Mouse (Mus musculus) cerebellum, adult 18-20 months (tissue): ENCODE results near the gene Cd2ap.

ENCODE experiments used
- DNase-seq, 2 experiments: peaks; one replicate each; pipeline ENCODE4 v3.0.0; 2021

The Cd2ap gene

GRCm38 (mm10) chr17:42857506-42857905 is 19.0 kb downstream of the Cd2ap start:
- no peak for DNase-seq

DNA sequence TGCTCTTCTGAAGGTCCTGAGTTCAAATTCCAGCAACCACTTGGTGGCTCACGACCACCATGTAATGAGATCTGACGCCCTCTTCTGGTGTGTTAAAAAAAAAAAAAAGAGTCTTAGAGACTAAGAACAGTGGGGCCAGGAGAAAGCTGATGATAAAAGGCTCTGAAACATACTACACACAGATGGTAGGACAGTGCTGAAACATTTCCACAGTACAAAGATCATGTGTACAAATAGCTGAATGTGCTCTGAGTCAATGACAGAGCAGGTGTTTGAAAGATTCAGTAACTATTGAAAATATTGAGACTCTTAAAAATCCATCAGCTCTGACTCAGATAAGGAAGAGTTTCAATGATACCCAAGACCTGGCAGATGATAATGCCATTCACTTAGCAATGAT is 29.4 kb downstream of the Cd2ap start:
- DNase-seq, result no peak

GRCm38 (mm10) chr17:42837193-42837592 is 39.3 kb downstream of the Cd2ap start:
- DNase-seq, result no peak

DNA sequence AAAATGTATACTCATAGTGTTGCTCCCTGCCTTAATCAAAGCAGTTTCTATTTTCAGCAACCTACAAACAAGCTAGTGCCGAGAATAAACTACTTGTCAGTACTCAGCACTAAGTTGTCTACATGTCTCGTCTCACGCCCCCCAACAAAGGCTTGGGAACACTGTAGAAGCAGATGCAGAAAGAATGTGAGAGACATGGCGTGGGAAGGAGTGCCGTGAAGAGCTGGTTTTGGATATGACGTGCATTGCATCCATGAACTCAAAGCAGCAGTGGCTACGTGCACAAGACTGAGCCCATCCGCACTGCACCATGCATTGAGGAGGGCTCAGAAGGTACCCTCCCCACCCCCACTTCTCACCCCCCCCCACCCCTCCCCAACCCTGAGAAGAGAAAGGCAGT is 53.7 kb downstream of the Cd2ap start:
- no peak for DNase-seq

GRCm38 (mm10) chr17:42815374-42815773 is 61.1 kb downstream of the Cd2ap start:
- DNase-seq, result no peak

- DNase-seq, result no peak
These were observed 84.0 kb downstream of the Cd2ap start for GRCm38 (mm10) chr17:42792412-42792975.

DNA sequence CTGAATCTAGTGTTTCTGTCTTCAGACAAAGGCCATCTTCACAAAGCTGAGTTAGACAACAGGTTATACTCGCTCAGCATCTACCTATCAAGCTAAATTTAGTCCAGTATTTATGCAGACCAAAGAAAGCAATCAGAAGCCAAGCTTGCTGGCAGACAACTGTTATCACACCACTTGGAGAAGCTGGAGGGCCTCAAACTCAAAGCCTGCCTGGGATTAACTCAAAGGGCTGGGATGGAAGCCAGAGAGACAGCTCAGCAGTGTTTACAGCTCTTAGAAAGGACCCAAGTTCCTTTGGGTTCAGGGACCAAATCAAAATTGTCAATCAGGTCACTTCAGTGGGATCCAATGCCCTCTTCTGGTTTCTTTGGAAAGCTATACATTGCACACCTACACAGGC is 85.7 kb downstream of the Cd2ap start:
- no peak for DNase-seq

GRCm38 (mm10) chr17:42789723-42790122 is 86.7 kb downstream of the Cd2ap start:
- DNase-seq, result no peak

GRCm38 (mm10) chr17:42788686-42789453 is 87.6 kb downstream of the Cd2ap start:
- no peak for DNase-seq

DNA sequence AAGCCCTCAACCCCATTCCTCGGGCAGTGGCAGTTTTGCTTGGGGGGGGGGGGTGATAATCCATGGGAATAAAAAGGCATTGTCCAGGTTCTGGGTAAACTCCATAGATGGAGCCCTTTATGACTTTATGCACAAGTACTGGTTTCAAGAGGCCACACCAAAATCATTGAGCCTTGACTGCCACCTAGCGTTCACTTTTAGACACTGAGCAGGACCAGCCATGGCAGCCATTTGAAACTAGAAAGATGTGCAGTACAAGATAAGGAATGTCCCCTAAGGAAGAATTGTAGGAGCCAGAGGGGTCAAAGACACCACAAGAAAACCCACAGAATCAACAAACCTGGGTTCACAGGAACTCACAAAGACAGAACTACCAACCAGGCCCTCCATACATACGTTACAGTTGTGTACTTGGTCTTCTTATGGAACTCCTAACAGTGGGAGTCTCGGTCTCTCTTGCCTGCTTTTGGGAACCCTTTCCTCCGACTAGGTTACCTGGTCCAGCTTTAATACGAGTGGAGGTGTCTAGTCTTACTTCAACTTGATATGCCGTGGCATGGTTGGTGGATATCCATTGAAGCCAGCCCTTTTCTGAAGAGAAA is 94.2 kb downstream of the Cd2ap start:
- peak; percentile 62 to 68 for DNase-seq

DNA sequence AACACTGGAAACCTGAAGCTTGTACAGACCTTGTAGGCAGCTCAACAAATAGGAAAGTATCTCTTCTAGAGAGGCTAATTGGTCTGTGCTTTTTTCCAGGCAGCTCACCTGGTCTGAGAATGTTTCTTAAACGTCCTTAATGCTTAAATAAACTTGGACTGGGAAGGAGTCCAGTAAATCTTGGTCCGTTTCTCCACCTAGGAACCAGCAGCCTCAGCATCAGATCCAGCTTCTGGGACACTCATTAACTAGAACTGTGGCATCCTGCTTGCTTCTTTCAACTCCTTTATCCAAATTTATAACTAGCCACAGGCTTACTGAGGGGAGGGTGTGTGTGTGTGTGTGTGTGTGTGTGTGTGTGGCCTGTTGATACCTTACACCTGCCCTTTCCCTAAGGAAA is 122.7 kb downstream of the Cd2ap start:
- no peak for DNase-seq

GRCm38 (mm10) chr17:42752173-42752572 is 124.3 kb downstream of the Cd2ap start:
- DNase-seq, result no peak

DNA sequence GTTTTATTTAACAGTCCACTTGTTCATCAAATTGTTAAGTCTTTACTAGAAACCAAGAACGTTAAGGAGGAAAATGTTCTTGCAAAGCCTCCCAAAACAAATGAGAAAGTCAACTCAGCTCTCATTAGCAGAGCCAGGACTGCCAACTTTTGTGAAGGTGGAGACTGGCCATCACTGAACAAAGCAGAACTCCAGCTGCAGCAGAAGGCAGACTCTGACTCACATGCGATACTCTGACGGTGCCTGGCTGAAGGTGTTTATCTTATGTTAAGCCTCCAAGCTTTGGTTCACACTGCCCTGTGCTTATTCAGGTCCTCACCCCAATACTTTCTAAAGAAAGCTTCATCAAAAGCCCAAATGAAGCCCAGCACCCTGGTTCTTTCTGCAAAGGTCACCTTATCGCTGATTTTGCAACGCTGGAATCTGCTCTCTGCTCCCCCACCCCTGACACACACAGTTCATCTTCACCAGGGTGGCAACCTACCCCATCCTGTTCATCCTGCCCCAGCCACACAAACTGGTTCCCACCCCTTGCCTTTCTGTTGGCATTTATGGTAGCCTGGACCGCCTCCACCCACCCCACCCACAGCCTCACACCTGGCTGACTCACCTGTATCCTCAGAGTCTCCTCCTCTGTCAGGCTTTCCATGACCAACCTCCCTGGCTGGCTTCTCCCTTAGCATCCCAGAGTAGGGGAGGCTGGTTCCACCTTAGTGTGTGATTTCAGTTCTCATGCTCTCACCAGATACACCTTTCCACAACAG is 130.6 kb downstream of the Cd2ap start:
- no peak for DNase-seq
